Mouse (Mus musculus) brain, embryonic 14.5 days (tissue): ENCODE results near the gene Cyp4f13.

Experiments used
- CTCF ChIP-seq: fragments of 200-500 bp; IDR thresholded peaks from 2 replicates; pipeline ENCODE4 v1.5.1; 2012; ENCODE audit warnings: inconsistent platforms, mild to moderate bottlenecking, moderate library complexity, borderline replicate concordance; ENCODE audit not compliant: insufficient read depth, insufficient read length; ENCODE audit errors: extremely low read depth
- POLR2A ChIP-seq: fragments of 200-500 bp; IDR thresholded peaks from 2 replicates; pipeline ENCODE4 v1.6.1; 2012; ENCODE audit warnings: mild to moderate bottlenecking, inconsistent platforms, borderline replicate concordance; ENCODE audit not compliant: poor library complexity, insufficient read depth, insufficient read length, severe bottlenecking; ENCODE audit errors: extremely low read depth

DNA sequence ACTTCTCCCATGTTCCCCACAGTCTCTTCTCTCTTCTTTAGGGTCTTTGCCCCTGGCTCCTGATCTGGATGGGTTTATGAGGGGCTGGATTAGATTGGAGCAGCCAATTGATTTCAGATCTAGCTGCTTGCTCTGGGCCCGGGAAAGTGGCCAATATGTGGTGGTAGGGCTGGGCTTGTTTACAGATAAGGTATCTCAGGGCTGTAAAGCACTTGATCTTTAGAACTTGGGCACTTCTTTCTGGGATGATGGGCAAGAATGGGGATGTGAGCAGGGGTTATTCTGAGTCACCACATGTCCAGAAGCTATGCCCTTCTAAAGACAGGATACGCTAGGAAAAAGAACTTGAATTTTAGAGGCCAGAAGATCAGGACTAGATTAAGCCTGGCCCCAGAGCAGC is 28.1 kb downstream of the Cyp4f13 start:
- TF ChIP-seq CTCF, result no peak
- TF ChIP-seq POLR2A, result no peak
